Comparison of ENCODE assay signal across 19 mouse cellular contexts in the genomic region with DNA sequence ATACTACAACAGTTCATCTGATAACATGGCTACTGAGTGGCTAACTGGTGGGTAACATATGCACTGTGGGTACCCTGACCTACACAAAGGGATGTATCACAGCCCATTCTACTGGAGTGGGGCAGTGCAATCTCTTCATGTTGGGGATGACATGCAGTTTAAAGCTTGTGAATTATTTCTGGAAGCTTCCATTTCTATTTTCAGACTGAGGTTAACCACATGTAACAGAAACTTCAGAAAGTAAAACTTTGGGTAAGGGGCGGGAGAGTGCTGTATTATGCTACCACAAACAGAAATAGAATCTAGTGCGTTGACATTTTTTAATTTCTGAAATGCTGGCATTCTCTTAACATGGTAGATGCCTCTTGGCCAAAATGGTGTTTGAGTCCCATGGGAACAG.
"Had no signal": no experiment of that assay in that cellular context is flagged by ENCODE, and none has a peak within 500 bp of the region (broad histone marks: within the 10 kb centered on the region; RNA-seq: fewer than 3 reads in every experiment).

No protein-coding gene starts in this region.

- H3K4me3 ChIP-seq: kidney, embryonic 15.5 days; limb, embryonic 12.5 days; limb, embryonic 15.5 days had no signal

- H3K27ac ChIP-seq: kidney, embryonic 15.5 days; limb, embryonic 12.5 days; limb, embryonic 15.5 days; liver, embryonic 14.5 days; macrophage; stomach, postnatal 0 days had no signal

- H3K9me3 ChIP-seq: kidney, embryonic 15.5 days; limb, embryonic 15.5 days had no signal

- H3K4me1 ChIP-seq: kidney, embryonic 15.5 days; limb, embryonic 12.5 days; limb, embryonic 15.5 days had no signal

- H3K4me2 ChIP-seq: kidney, embryonic 15.5 days; limb, embryonic 12.5 days; limb, embryonic 15.5 days; liver, embryonic 11.5 days; lung, embryonic 14.5 days had no signal

- H3K9ac ChIP-seq: kidney, embryonic 15.5 days; limb, embryonic 12.5 days; limb, embryonic 15.5 days; liver, embryonic 14.5 days; liver, postnatal 0 days; lung, embryonic 14.5 days had no signal

- H3K36me3 ChIP-seq: kidney, embryonic 15.5 days; limb, embryonic 12.5 days; limb, embryonic 15.5 days had no signal

- ATAC-seq: liver, postnatal 0 days; lung, postnatal 0 days had no signal

- H3K27me3 ChIP-seq: kidney, embryonic 15.5 days; limb, embryonic 12.5 days; limb, embryonic 15.5 days had no signal

- DNase-seq: kidney, adult 8-10 months; kidney, postnatal 10 days; kidney, postnatal 4 days; left cerebral cortex, postnatal 4 days; liver, postnatal 0 days; lung, embryonic 14.5 days; midbrain, embryonic 14.5 days; right cerebral cortex, adult 18-20 months; right cerebral cortex, postnatal 14 days; right cerebral cortex, postnatal 4 days; thymus, postnatal 36 days had no signal
